Mouse (Mus musculus): ENCODE measurements around the gene Gja10. TPM values are rescaled to one million over a fixed set of nuclear protein-coding genes. Genes with fewer than 3 reads are reported as not detected.

Gene Gja10
- polyA plus RNA-seq, 1 experiment = not detected

- Histone ChIP-seq H3K4me3 (ENCODE audit: insufficient read depth, low read depth, low read length) (no peak overlapping the region), H3K4me1 (ENCODE audit: control insufficient read depth, insufficient read depth, low read length) (peaks cover 2% of the 10 kb centered on the region; the same call in 1 of the 2 replicates), H3K27ac (ENCODE audit: insufficient read depth, low read depth, low read length) (no peak overlapping the region)
- WGBS = 79% methylated on average over 1 of the region's 1 CpGs
- TF ChIP-seq POLR2A (IDR thresholded peaks at IDR 0.05; ENCODE audit: insufficient read depth, low read depth, low read length) (no peak), CTCF (IDR thresholded peaks at IDR 0.05; ENCODE audit: insufficient read depth, low read depth, low read length) (no peak)
Observed at GRCm38 (mm10) chr4:32549150-32549549, 53.4 kb downstream of the Gja10 start.

Other genes starting within 250 kb of the Gja10 start
- gene Casp8ap2, start 12.7 kb upstream of the Gja10 start, polyA plus RNA-seq (2012; ENCODE audit: insufficient read depth, insufficient read length, low replicate concordance, missing spikeins) = not detected in 2 replicates
- 22.4 and 218 TPM in 2 replicates for gene Mdn1, start 54.4 kb upstream of the Gja10 start, polyA plus RNA-seq (2012; ENCODE audit: insufficient read depth, insufficient read length, low replicate concordance, missing spikeins)
- not detected in 2 replicates for gene Lyrm2, start 197.5 kb upstream of the Gja10 start, polyA plus RNA-seq (2012; ENCODE audit: insufficient read depth, insufficient read length, low replicate concordance, missing spikeins)

All from olfactory bulb, adult 2 months (tissue).